Mouse (Mus musculus) C2C12 (cell line): ENCODE results near the gene Dhrs7.

ENCODE experiments used
- FOSL1 ChIP-seq: IDR thresholded peaks from one replicate; pipeline ENCODE4 v1.8.0; 2011; ENCODE audit warnings: mild to moderate bottlenecking, low read length; ENCODE audit not compliant: poor library complexity, insufficient read depth, severe bottlenecking
- USF1 ChIP-seq: IDR thresholded peaks from one replicate; pipeline ENCODE4 v1.6.1; 2011; ENCODE audit warnings: low read depth, mild to moderate bottlenecking, control low read depth, moderate library complexity

GRCm38 (mm10) chr12:72670921-72671320 is 6.2 kb upstream of the Dhrs7 start:
- no peak for TF ChIP-seq USF1
- no peak for TF ChIP-seq FOSL1
